Mouse (Mus musculus) cerebellum, adult 8-10 months (tissue): ENCODE measurements around the gene Aif1.
A peak's percentile ranks its signal among the peaks of the same experiment; 100 is the strongest.

Source experiments
- DNase-seq: peaks from one replicate; pipeline ENCODE4 v3.0.0; 2022

The Aif1 gene

GRCm38 (mm10) chr17:35175968-35176367 lies at the start of gene Aif1:
Aif1 (minus strand) TSS chr17:35176068.
- no peak for DNase-seq

GRCm38 (mm10) chr17:35225456-35225855 lies 49.6 kb upstream of the Aif1 start:
- DNase-seq = no peak

- no peak for DNase-seq
Measured at GRCm38 (mm10) chr17:35224641-35225040, 48.8 kb upstream of the Aif1 start.

GRCm38 (mm10) chr17:35222299-35222698 lies 46.4 kb upstream of the Aif1 start:
- no peak for DNase-seq

- DNase-seq = no peak
Measured at GRCm38 (mm10) chr17:35220156-35220952, 44.5 kb upstream of the Aif1 start, which contains the start of gene Gm16181. Gm16181 (plus strand) TSS chr17:35220834.

- no peak for DNase-seq
Measured at GRCm38 (mm10) chr17:35219601-35220041, 43.8 kb upstream of the Aif1 start.

- DNase-seq = no peak
Measured at GRCm38 (mm10) chr17:35218516-35219193, 42.8 kb upstream of the Aif1 start.

- no peak for DNase-seq
Measured at GRCm38 (mm10) chr17:35213071-35213470, 37.2 kb upstream of the Aif1 start.

GRCm38 (mm10) chr17:35210593-35210992 lies 34.7 kb upstream of the Aif1 start:
- no peak for DNase-seq

GRCm38 (mm10) chr17:35209785-35210535 lies 34.1 kb upstream of the Aif1 start:
- no peak for DNase-seq

GRCm38 (mm10) chr17:35205380-35205769 lies 29.5 kb upstream of the Aif1 start:
- DNase-seq = no peak

- DNase-seq = no peak
Measured at GRCm38 (mm10) chr17:35204494-35205379, 28.9 kb upstream of the Aif1 start, which contains the start of gene Lta. Lta (minus strand) TSS chr17:35205351.

- DNase-seq = no peak
Measured at GRCm38 (mm10) chr17:35202442-35202841, 26.6 kb upstream of the Aif1 start.

- no peak for DNase-seq
Measured at GRCm38 (mm10) chr17:35201787-35202186, 25.9 kb upstream of the Aif1 start, which contains the start of gene Tnf. Tnf (minus strand) TSS chr17:35202007.

- no peak for DNase-seq
Measured at GRCm38 (mm10) chr17:35201128-35201527, 25.3 kb upstream of the Aif1 start.

GRCm38 (mm10) chr17:35200398-35200797 lies 24.5 kb upstream of the Aif1 start:
- no peak for DNase-seq

- no peak for DNase-seq
Measured at GRCm38 (mm10) chr17:35198946-35199345, 23.1 kb upstream of the Aif1 start.

GRCm38 (mm10) chr17:35198029-35198428 lies 22.2 kb upstream of the Aif1 start:
- no peak for DNase-seq

- DNase-seq = no peak
Measured at GRCm38 (mm10) chr17:35197126-35197525, 21.3 kb upstream of the Aif1 start.

GRCm38 (mm10) chr17:35196321-35196641 lies 20.4 kb upstream of the Aif1 start:
- no peak for DNase-seq

GRCm38 (mm10) chr17:35195631-35196320 lies 19.9 kb upstream of the Aif1 start:
- peak; percentile 45 for DNase-seq
